Mouse (Mus musculus): Measurements from ENCODE around the gene Aig1.

DNA sequence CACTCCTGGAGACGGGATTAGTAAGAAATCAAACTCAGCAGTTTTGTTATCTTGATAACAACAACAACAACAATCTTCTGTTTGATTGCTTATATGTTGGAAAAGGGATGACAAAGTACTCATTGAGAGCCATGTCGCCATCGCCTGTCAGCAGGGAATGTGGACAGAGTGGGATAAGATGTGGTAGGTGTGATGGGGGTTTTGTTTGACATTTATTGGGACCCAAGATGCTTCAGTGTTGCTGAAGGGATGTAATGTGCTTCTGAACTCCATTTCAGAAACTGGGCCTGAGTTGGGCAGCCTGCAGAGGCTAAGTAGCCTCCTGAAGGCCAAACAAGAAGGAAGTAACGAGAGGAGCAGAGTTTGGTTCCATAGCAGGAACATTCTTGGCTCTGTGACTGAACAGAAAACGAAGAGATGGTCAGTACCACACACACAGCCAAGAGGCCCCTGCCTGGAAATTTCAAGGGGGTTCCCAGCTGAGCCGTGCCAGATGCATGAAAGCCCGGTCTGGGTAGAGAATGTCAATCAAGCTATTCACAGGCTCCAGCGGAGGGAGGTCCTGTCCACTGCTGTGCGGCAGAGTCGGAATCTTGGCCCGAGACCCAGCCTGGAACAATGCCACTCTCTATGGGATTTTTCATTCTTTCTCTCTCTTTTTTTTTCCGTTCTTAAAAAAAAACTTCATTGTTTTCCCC, 48.0 kb upstream of the Aig1 start:
- TF ChIP-seq CTCF (IDR thresholded peaks at IDR 0.05; ENCODE audit: borderline replicate concordance, insufficient read depth, low read depth, low read length) (no peak), POLR2A (IDR thresholded peaks at IDR 0.05; ENCODE audit: borderline replicate concordance, insufficient read depth, low read length) (no peak)
